Mouse (Mus musculus) neutrophil, adult 5-6 weeks (primary cell): Measurements from ENCODE around the gene Arap1. TPM values are rescaled to one million over a fixed set of nuclear protein-coding genes. Genes with fewer than 3 reads are reported as not detected.

Experiments used
- ATAC-seq: fragments of 151-379, 151-347 bp; 2 replicates; pipeline ENCODE4 v1.8.0; 2017; ENCODE audit warnings: mild to moderate bottlenecking, moderate TSS enrichment; ENCODE audit not compliant: insufficient number of reproducible peaks, poor library complexity, low FRiP score, severe bottlenecking; ENCODE audit errors: extremely low read depth
- total RNA-seq: library from RNA; stranded (forward); fragments of 200-1000 nt; gene quantifications from 2 replicates; pipeline ENCODE4 v1.2.3, GENCODE M21; 2017

Gene Arap1
- total RNA-seq, 1 experiment from 2014 or later: 365 TPM

- no peak for ATAC-seq
Observed at GRCm38 (mm10) chr7:101324142-101324962, 23.5 kb upstream of the Arap1 start.

- ATAC-seq: no peak
Observed at GRCm38 (mm10) chr7:101326006-101326405, 21.9 kb upstream of the Arap1 start.

- ATAC-seq: no peak
Observed at GRCm38 (mm10) chr7:101327263-101327662, 20.6 kb upstream of the Arap1 start.

GRCm38 (mm10) chr7:101327786-101328185, 20.1 kb upstream of the Arap1 start:
- ATAC-seq: no peak

- no peak for ATAC-seq
Observed at GRCm38 (mm10) chr7:101328621-101329158, 19.2 kb upstream of the Arap1 start.

- no peak for ATAC-seq
Observed at GRCm38 (mm10) chr7:101329606-101330005, 18.3 kb upstream of the Arap1 start.

- ATAC-seq: no peak
Observed at GRCm38 (mm10) chr7:101330074-101330840, 17.6 kb upstream of the Arap1 start.

- no peak for ATAC-seq
Observed at GRCm38 (mm10) chr7:101330841-101331173, 17.1 kb upstream of the Arap1 start.

- no peak for ATAC-seq
Observed at GRCm38 (mm10) chr7:101332045-101332831, 15.6 kb upstream of the Arap1 start.

GRCm38 (mm10) chr7:101335228-101335627, 12.6 kb upstream of the Arap1 start:
- ATAC-seq: no peak

- no peak for ATAC-seq
Observed at GRCm38 (mm10) chr7:101336686-101337085, 11.2 kb upstream of the Arap1 start.

- ATAC-seq: no peak
Observed at GRCm38 (mm10) chr7:101337401-101337800, 10.5 kb upstream of the Arap1 start.

GRCm38 (mm10) chr7:101341405-101341804, 6.5 kb upstream of the Arap1 start:
- no peak for ATAC-seq

GRCm38 (mm10) chr7:101343135-101343534, 4.7 kb upstream of the Arap1 start:
- ATAC-seq: no peak

- ATAC-seq: no peak
Observed at GRCm38 (mm10) chr7:101344892-101345291, 3.0 kb upstream of the Arap1 start.

GRCm38 (mm10) chr7:101346991-101347390, 876 bp upstream of the Arap1 start:
- ATAC-seq: no peak

GRCm38 (mm10) chr7:101348312-101348711, 445 bp downstream of the Arap1 start:
- no peak for ATAC-seq

GRCm38 (mm10) chr7:101349861-101350260, 2.0 kb downstream of the Arap1 start:
- no peak for ATAC-seq

- peak; percentile 25 for ATAC-seq
Observed at GRCm38 (mm10) chr7:101352404-101352803, 4.5 kb downstream of the Arap1 start.
